Mouse (Mus musculus): Measurements from ENCODE around the gene Unc119.

Gene Unc119

DNA sequence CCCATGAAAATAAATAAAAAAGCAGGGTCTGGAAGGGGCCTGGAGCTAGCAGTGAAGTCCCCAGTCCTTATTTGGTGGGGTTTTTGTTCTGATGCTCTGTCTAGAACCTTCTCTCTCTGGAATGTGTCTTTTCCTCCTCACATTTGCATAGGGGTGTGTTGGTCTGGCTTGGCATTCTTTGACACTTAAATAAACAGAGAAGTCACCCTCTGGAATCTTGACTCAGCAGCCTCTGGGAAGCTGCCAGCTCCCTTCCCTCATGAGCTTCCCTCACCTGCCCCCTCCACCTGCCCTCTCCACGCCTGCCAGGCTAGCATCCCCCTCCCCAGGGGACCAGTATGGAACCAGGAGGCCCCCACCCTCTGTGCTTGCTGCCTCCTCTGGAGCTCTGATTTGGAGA is 27.1 kb downstream of the Unc119 start:
- in situ Hi-C loops (cut with MseI, MboI): no loop called here

DNA sequence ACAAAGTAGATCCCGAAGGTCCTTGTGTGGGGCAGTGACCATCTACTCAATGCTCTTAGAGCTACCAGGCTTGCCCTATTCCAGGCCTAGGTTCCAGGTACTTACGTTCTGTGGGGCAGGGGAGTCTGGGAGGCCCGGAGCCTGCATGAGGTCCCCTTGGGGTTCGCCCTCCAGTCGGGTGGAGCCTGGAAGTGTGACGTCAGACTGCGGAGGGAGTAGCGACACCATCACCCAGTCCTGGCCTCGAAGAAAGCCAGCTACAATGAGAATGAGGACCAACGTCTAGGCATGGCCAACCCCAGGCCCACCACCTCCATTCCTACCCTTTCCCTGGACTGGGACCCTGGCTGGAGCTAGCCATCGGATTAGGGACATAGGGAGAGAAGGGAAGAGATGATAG is 28.4 kb downstream of the Unc119 start:
- in situ Hi-C loops (cut with MseI, MboI): no loop called here

- in situ Hi-C loops (cut with MseI, MboI): no loop called here
Observed at GRCm38 (mm10) chr11:78372166-78372565, 28.9 kb downstream of the Unc119 start.

- in situ Hi-C loops (cut with MseI, MboI): no loop called here
Observed at GRCm38 (mm10) chr11:78372610-78373009, 29.3 kb downstream of the Unc119 start.

DNA sequence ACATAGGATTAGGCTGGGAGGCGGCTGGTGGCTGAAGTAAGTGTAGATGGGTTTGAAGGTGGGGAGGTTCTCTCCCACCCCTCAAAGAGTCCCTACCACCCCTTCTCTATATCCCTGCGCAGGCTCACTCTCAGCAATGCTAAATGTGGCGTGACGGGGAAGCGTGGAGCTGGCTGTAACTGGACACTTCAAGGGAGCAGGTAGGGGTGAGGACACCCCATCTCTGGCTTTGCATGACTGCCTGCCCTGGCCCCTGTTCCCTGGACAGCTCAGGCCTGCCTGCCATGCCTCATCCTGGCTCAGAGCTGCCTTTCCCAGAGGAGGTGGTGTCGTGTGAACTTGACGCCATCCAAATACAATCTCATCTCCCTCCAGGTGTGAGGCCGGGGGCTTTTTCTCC is 30.9 kb downstream of the Unc119 start:
- in situ Hi-C loops (cut with MseI, MboI): no loop called here

GRCm38 (mm10) chr11:78377549-78378159 is 34.4 kb downstream of the Unc119 start:
- in situ Hi-C loops (cut with MseI, MboI): no loop called here

- in situ Hi-C loops (cut with MseI, MboI): no loop called here
Observed at GRCm38 (mm10) chr11:78380351-78380750, 37.1 kb downstream of the Unc119 start.

- in situ Hi-C loops (cut with MseI, MboI): no loop called here
Observed at GRCm38 (mm10) chr11:78380996-78381395, 37.7 kb downstream of the Unc119 start.

- in situ Hi-C loops (cut with MseI, MboI): no loop called here
Observed at GRCm38 (mm10) chr11:78382286-78382685, 39.0 kb downstream of the Unc119 start.

DNA sequence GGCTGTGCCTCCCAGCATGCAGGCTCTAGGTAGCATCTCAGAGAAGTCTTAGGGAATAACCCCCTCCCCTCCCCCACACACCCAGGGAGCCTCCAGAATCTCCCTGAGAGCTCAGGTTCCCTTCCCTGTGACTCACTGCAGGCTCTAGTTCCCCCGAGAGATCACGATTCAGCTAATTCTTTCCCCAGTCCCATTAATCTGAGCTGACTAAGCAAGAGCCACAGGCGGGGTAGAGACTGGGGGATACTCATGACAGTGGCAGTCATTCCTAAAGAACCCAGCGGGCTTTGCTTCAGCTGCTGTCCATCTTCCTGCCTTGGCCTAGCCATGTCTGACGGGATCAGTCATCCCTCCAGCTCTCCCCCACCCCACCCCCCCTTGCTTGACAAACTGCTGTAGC is 39.4 kb downstream of the Unc119 start:
- in situ Hi-C loops (cut with MseI, MboI): no loop called here

- in situ Hi-C loops (cut with MseI, MboI): no loop called here
Observed at GRCm38 (mm10) chr11:78385776-78386175, 42.5 kb downstream of the Unc119 start.

DNA sequence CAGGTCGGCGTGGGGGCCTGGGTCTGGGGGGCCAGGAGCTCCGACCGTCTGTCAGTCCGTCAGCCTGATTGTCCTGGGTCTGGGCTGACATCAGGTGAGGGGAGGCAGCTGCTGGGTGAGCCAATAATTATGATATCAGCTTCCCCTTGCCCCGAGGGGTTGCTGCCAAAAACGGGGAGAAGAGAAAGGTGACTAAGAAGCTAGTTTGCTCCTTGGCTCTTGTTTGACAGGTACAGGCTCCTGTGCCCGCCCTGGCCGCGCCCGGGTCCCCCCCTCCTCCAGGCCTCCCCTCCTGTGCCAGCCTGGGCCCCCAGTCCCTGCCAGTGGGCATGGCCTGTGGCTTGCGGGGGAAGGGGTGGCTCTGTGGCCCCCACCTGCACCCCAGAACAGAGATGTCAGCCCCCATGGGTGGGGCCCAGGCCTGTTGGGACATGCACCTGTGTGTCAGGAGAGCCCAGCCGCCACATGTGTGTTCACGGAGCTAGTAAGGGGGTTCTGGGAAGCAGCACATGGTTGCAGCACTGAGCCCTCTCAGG is 43.3 kb downstream of the Unc119 start, which contains the start of gene Foxn1:
TSS of gene Foxn1 (minus strand) at position 51 of the 536 bp plus-strand sequence.
- in situ Hi-C loops (cut with MseI, MboI): no loop called here

- in situ Hi-C loops (cut with MseI, MboI): no loop called here
Observed at GRCm38 (mm10) chr11:78392728-78393127, 49.4 kb downstream of the Unc119 start.

- in situ Hi-C loops (cut with MseI, MboI): no loop called here
Observed at GRCm38 (mm10) chr11:78396950-78397349, 53.7 kb downstream of the Unc119 start.

GRCm38 (mm10) chr11:78397397-78397796 is 54.1 kb downstream of the Unc119 start:
- in situ Hi-C loops (cut with MseI, MboI): no loop called here

GRCm38 (mm10) chr11:78398212-78398611 is 54.9 kb downstream of the Unc119 start:
- in situ Hi-C loops (cut with MseI, MboI): no loop called here

Measured in mouse trophoblast stem cell (cell line).